Mouse (Mus musculus): ENCODE results near the gene Clec11a.

Gene Clec11a

DNA sequence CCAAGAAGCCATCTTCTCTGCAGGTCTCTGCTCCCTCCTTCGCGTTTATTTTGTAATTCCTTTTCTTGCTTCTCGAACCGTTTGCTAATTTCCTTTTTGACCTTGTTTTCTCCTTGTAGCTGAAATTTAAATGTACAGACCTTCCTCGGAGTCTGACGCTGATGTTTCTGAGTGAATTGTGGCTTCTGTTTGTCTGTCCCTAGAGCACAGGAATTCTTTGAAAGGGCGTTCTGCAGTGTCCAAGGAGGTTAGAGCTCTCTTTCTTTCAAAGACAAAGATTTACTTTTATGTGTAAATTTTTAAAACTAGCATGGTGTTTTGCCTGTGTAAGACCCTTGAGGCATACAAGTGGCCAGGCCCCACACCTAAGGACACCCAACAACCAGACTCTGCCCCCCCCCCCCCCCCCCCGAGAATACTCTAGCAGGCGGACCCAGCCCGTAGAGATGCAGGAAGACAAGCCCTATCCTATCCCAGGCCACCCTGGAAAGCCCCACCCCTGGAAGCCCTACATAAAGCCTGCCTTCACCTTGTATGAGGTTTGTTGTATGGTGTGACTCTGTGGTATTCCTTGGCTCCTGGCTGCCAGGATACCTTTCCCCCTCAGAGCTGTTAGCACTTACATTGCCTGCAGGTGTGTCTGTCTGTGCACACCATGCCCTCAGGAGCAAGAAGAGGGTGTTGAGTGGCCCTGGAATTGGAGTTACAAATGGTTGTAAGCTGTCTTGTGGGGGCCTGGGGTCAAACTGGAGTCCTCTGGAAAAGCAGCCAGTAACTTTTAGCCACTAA, 30.0 kb downstream of the Clec11a start:
- no peak for DNase-seq (ENCODE audit: low read depth)

DNA sequence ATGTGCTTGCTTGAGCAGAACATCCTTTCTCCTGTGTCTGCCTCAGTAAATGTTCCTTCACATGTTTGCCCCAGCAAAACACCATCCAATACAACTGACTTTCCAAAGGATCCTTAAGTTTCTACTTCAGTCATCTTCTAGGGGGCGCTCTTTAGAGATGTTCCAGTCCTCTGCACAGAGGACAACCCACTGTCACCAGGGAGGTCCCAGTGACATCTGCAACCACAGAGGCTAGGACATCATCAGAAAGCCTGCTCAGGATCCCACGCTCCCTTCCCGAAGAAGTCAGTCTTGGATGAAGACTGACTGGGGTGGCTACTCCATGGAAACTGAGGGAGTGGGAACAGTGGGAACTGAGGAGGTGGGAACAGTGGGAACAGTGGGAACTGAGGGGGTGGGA, 31.2 kb downstream of the Clec11a start:
- no peak for DNase-seq (ENCODE audit: low read depth)

DNA sequence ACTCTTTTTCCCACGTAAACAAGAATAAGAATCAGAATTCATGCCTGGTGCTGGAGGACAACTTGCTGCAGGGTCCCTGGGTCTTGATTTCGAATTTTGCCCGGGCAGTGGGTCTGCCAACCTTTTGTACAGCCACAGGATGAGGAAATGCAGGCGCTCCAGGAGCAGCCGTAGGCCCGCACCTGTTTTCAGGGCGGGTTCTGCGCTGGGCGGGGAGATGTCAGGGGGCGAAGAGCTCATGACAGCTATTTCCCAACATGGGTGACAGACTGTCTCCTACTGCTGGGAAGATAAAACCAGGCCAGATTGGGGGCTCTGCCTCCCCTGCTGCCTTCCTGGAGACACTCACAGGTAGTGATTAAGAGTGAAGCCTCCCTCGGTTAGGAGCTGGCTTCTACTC, 32.6 kb downstream of the Clec11a start:
- no peak for DNase-seq (ENCODE audit: low read depth)

DNA sequence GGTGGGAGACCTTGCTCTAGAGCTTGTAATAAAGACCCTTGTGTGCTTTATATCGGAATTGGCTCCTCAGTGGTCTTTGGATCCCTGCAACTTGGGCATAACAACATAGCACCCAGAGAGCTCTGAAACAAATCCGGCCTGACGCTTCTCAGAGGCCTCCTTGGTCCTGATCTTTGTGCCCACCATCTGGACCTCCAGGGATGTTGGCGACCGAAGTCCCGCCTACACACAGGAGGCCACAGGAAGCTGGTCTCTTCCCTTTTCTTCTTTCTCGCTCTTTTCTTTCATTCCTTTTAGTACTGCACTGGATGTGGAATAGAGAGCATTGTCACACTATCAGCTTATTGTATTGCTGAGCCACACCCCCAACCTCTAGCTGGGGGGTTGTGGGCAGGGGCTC, 33.3 kb downstream of the Clec11a start:
- no peak for DNase-seq (ENCODE audit: low read depth)

DNA sequence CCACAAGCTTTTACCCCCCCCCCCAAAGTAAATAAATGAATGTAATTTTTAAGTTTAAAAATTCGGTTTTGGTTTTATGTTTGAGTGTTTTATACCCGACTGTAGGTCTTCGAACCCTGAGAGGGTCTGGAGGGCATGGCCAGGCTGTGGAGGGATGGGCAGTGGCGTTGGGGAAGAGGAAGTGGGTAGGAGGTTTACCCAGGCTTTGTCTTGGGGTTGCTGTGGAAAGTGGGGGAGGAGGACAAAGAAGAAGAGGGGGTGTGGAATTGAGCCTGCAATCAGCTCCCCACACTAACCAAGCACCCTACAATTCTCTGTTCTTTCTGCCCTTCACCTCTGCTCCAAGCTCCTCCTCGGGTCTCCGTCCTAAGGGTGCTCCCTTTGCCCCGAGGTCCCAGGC, 34.2 kb downstream of the Clec11a start:
- no peak for DNase-seq (ENCODE audit: low read depth)

DNA sequence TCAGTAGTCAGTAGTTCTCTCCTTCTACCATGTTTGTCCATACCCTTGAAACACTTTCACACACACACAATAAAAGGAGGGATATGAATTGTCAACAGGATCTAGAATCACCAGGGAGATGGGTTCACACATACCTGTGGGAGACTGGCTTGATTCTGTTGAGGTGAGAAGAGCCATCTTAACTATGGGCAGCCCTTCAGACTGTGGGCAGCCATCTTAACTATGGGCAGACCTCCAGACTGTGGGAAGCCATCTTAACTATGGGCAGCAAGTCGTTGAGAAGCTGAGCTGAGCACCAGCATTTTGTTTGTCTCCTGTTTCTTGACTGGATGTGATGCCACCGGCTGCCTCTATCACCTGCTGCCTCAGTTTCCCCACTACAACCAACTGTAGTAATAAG, 35.4 kb downstream of the Clec11a start:
- no peak for DNase-seq (ENCODE audit: low read depth)

DNA sequence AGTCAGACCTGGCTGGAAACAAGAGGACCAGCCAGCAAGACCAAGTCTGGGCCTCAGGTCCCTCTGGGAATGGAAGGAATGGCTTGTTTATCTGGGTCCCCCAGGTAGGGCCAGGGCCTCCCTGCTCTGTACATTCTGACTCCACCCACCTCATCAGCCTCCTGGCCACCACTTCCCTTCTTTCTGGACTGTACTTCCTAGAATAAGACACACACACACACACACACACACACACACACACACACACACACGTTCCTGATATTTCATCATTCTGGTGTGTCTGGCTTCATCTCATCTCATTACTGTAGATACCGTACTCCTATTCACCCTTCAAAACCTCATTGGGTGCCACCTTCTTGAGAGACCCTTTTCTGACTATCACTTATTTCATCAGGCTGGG, 37.3 kb downstream of the Clec11a start:
- no peak for DNase-seq (ENCODE audit: low read depth)

DNA sequence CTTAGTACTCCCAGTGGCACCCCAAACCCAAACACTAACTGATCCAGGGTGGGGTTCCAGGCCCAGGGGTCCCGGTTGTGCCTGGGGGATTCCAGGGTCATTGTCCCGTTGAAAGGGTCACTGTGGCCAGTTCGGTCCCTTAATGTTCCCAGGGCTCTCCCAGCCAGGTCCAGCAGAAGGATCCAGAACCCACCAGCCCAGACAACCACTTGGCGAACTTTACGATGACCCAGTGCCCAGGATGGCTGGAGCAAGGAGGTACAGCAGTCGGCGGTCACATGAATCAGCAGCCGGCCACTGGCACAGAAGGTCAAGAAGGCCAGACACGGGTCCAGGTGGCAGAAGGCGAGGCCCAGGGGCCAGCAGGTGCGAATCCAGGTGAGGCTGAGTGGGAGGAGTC, 38.6 kb downstream of the Clec11a start:
- DNase-seq (ENCODE audit: low read depth), result no peak

DNA sequence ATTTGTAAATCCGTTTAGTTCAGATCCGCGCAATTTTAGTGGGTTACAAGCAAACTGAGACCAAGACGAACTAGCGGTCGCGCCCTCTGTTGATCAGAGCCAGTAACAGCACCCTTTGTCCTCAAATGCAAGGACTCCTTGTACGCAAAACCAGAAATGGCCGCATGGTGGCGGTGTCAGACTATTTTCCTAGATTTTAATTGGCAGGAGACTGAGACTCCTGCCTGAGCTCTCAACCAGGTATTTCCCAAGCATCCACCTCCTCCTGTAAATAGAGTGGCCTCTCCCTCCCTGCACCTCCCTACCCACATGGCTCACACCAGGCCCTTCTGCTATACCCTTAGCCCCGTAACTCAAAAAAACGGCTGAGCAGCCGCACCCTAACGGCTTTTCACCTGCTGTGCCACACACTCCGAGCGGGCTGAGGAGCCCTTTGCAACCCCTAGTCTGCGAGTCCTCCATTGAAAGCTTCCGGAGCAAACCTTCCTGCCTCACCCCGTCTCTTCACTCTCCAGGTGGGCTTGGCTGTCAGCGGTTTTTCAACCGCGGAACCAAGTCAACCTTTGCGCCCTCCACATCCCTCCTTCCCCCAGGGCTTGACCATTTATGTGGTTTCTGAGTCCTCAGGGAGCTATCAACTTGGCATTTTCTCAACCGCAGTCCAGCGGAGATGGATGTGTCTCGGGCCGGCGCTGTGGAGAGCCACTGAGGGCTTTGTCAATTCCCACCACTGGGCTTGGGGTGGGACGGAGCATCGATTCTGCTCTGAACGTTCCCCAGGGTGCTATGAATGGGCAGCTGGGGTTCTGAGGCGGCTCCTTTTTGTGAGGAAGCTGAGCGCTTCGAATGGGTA, 43.7 kb downstream of the Clec11a start:
- DNase-seq (ENCODE audit: low read depth), result peak; percentile 88

DNA sequence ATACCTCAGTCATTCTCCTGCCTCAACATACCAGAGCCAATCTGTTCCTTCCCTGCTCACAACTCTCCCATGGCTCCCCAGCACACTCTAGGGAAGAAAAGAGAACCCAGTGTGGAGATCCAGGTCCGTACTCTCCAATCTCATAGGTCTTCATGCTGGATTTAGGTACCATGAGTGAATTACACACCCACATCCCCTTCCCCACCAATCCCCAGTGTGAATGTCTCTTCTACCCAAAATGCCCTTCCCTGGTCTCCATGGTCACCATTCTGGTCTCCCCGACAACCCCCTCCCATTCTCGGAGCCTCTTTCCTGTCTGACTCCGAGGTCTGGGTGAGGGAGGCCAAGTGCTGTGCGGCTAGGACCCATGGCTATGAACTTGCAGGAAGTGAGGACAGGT, 45.6 kb downstream of the Clec11a start, which contains the start of gene Gm15517:
TSS of gene Gm15517 (plus strand) at position 301 of the 400 bp plus-strand sequence.
- no peak for DNase-seq (ENCODE audit: low read depth)

DNA sequence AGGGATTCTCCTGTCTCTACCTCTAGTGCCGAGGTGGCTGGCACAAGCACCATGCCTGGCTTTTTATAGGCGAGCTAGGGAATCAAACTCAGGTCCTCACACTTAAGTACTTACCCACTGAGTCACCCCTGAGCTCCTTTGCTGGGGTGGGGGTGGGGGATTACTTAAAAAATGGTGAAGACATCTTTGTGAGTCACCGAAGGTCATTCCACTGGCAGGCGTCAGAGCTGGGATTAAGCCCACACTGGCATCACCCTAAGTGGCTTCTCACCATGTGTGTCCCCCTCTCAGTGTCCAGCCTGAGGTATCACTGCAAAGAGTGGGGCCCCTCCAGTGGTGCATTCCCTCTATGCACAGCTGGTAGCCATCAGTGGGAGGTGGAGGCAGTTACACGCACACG, 46.3 kb downstream of the Clec11a start:
- DNase-seq (ENCODE audit: low read depth), result no peak

DNA sequence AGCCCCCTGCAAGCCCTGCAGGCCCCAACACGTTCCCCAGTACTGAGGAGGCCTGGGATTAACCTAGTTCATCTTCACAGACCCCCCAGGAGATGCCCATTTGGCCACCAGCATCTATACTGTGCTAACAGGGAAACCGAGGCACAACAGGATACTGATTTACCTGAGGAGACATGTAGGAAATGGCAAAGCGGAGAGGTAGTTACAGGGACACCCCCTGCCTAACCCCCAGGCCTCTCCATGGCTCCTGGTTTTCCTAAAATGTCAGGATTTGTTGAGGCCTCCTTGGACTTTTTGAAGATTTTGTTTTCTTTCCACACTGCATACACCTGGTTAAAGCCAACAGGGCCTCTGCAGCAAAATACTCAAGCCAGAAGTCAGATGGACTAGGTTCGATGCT, 49.4 kb downstream of the Clec11a start, which contains the start of gene Acp4:
TSS of gene Acp4 (minus strand) at position 101 of the 400 bp plus-strand sequence.
- DNase-seq (ENCODE audit: low read depth), result no peak

DNA sequence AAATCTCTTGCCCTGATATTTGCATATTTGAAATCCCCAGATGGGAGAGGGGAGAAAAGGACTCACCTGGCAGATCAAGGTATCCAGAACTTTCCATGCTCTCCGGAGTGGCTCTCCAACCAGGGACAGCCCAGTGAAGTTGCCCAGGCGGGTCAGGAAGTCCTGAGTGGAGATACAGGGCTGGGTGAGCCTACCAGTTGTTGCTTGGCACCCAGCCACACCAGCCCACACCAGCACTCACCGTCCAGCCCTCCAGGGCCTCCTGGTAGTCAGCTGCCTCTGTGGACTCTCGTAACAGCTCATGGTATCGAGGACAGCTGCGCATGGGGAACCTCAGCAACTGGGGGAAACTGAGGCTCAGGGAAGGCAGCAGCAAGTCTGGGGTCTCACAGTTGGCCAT, 51.8 kb downstream of the Clec11a start:
- DNase-seq (ENCODE audit: low read depth), result no peak

DNA sequence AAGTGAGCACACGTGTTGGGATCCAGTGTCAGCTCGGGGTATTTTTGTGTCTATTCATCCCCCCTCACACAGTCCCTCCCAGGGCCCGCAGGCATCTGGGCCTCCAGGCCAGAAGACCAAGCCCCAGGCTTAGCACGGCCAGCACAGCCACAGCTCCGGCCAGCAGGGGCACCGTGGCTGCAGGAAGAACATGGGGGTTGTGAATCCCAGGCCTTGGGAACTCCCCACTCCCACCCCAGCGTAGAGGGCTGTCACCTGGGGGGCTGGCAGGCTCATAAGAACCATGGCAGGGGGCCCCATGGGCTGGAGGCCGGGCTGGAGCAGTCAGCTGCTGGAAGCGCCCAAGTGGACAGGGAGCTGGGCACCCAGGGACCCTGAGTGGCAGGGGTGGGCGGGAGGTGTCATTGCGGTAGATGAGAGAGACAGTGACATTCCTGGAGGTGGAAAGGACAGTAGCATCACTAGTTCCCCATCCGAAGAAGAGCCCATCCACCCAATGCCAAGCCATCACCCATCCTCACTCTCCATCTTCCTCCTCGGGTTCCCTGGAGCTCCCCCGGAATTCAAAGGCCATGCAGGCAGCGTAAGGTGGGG, 53.6 kb downstream of the Clec11a start:
- no peak for DNase-seq (ENCODE audit: low read depth)
